Mouse (Mus musculus): ENCODE data around the gene Ccdc124.

The Ccdc124 gene

DNA sequence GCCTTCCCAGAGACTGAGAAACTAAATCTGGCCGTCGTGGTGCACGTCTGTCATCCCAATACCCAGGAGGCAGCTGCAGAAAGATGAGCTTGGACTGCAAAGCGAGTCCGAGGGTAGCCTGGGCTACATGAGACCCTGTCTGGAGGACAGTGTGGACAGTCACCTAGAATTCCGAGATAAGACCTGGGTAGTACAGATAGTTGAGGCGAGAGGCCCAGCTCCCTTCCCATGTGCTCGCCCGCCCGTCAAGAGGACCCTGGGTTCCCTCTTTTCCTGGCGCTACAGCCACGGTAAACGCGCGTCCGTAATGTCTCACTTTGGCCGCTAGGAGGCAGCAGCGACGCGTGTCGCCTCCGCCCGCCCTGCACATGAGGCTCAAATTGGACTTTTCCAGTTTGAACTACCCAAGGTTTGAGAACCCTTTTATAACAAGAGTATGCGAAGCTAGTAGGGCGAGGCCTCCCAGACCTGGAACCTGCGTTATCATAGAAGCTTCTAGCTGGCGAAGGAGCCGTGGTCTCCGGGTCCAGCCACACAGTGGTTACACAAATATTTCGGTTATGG lies 52.3 kb downstream of the Ccdc124 start:
- DNase-seq (ENCODE audit: low spot score): peak; percentile 62

- no peak for DNase-seq (ENCODE audit: low spot score)
These were observed 53.4 kb downstream of the Ccdc124 start for GRCm38 (mm10) chr8:70820101-70820935.

Data from T-cell, adult 2 months (primary cell).